Mouse (Mus musculus): ENCODE results near the gene Szrd1.

Gene Szrd1

DNA sequence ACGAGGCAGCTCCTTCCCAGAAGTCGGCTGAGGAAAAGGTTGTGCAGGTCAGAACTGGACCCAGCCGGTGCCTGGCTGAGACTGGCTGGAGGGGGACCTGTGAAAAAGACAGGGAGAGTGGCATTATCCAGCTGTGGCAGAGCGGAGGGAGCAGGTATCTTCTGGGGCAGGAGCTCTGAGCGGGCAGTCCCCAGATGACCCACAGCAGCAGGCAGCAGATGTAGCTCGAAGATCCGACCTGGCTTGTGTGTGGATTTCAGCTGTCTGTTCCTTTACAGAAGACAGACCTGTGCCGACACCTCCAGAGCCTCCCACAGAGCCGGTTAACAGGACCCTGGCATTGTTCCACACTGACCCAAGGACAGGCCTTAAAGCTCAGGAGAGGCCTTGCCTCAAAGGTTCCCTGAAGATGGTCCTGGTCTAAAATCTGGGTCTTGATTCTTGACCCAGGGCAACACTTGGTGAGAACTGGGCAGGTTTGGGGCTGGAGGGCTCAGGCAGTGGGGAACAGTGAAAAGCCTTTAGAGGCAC is 72.0 kb downstream of the Szrd1 start:
- no peak for DNase-seq (ENCODE audit: low spot score in 2 of 2)

DNA sequence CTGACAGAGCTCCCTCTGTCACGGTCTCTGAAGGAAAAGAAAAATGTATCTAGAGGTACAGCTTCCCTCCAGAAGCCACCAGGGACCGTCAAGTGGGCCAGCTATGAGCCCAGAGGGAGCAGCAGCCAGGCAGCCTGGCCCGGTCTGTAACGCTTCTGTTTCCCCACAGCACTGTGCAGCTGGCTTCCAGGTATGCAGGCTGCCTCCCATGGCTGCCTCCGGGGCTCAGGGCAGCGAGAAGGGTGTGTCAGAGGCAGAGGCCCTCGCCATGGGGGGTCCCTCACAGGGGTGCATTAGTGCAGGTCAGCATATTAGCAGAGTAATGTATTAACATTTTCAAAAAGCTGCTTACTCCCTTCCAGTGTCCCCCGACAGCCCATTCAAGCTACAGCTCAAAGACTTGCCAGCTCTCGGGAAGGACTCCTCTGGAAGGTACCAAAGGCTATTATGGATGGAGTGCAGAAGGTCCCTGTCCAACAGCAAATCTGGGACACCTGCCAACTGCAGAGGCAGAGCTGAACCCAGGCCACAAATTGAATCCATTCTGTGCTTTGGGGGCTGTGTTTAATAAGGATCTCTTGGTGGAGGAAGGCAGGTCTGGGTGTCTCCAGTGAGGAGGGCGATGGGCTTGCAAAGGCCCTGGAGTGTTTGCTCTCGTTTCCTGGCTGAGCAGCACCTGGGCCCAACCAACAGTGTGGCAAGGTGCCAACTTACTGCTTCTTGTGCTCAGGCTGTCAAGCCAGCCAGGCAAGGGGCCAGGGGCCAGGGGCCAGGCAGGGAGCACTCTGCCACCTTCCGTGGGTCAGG is 72.7 kb downstream of the Szrd1 start:
- no peak for DNase-seq (ENCODE audit: low spot score in 2 of 2)

DNA sequence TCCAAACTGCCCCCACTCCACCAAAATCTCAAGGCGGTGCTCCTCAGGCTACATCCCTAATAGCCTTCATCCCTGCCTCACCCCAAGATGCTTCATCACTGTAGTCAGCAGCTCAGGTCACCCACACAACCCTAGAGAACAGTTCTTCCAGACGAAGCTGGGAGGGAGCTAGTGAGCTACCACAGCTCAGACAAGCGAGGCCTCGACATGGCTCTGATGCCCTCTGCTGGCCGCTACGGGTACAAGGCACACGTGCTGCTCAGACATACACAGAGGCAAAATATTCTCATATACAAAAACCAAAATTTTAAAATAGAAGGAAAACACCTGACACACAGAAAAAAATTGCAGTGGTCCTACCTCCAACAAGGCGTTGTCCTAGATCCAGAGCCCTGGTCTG is 74.5 kb downstream of the Szrd1 start:
- peak; percentile 72 to 77 for DNase-seq (ENCODE audit: low spot score in 2 of 2)

DNA sequence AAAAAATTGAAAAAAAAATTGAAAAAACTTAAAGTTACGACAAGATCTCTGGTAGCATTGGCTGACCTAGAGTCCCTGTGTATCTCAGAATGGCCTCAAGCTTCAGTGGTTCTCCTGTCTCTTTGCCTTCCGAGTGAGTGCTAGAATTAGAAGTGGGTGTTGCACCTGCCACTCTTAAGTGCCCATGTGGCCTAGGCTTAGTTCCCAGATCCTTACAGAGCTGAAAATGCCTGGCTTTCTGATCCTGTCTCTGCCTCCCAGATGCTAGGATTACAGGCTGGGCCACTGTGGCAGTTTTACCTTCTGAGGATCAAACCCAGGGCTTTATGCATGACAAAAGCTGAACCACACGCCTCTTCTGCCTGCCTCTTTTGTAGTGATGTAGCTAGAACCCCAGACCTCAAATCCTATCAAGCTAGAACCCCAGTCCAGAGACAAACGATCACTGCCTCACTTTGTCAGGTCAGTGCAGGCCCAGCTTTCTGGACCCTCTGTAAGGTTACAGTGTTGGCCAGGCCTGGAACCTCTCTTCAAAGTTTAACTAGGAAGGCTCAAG is 75.4 kb downstream of the Szrd1 start:
- DNase-seq (ENCODE audit: low spot score in 2 of 2), result no peak

Data from frontal cortex, postnatal 10 days (tissue).